Mouse (Mus musculus) small intestine, adult 2 months (tissue): ENCODE measurements at regions not wholly inside any gene's neighbourhood (a gene's known extent, or its start where the extent isn't known, plus 50 kb on each side); places are given as distances from the start of the nearest gene placed in this dataset.

Source experiments
- CTCF ChIP-seq: fragments of 200-500 bp; IDR thresholded peaks from 2 replicates; pipeline ENCODE4 v1.5.1; 2012; ENCODE audit warnings: low read depth, mild to moderate bottlenecking, control low read depth, inconsistent platforms, low read length, moderate library complexity, mixed read lengths; ENCODE audit not compliant: insufficient replicate concordance, insufficient read length; ENCODE audit errors: extremely low read depth
- POLR2A ChIP-seq: fragments of 200-500 bp; IDR thresholded peaks from 2 replicates; pipeline ENCODE4 v1.6.1; 2012; ENCODE audit warnings: low read depth, mild to moderate bottlenecking, control low read depth, inconsistent platforms, low read length, moderate library complexity

DNA sequence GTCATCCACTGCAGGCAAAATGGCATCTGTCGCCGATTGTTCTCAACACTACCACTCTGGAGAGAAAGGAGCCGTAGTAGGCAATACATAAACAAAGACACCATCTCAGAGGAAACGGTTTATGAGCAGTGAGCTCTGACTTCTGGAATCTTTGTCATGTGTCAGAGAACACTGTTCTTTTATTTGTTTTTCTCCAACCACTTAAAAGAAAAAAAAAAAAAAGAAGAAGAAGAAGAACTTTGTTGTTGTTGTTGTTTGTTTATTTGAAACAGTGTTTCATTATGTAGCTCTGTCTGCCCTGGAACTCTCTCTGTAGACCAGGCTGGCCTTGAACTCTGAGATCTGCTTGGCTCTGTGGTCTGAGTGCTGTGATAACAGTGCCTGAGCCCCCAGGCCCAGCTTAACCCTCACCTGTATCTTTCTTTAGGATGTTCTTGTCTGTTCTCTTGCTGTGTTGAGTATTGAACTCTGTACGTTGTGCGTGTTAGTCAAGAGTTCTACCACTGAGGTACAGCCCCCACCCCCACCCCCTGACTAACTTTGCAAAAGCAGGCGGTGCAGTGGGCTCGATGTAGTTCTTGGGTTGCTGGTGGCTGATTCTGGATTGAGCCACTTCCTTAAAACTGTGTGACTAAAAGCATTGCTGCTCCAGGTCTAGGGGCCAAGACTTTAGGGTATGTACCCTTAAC lies 65.7 kb upstream of the Cpm start:
- TF ChIP-seq POLR2A (no peak), CTCF (no peak)
